Mouse (Mus musculus) testis, adult 2 months (tissue): ENCODE data around the gene Ust.

Source experiments
- CTCF ChIP-seq: fragments of 200-500 bp; IDR thresholded peaks from 2 replicates; pipeline ENCODE4 v1.5.1; 2012; ENCODE audit warnings: low read depth, mild to moderate bottlenecking, inconsistent platforms, low read length, moderate library complexity; ENCODE audit not compliant: control insufficient read depth, insufficient read depth, insufficient replicate concordance
- POLR2A ChIP-seq: fragments of 200-500 bp; IDR thresholded peaks from 2 replicates; pipeline ENCODE4 v1.6.1; 2012; ENCODE audit warnings: low read depth, mild to moderate bottlenecking, inconsistent platforms, low read length, moderate library complexity; ENCODE audit not compliant: control insufficient read depth

DNA sequence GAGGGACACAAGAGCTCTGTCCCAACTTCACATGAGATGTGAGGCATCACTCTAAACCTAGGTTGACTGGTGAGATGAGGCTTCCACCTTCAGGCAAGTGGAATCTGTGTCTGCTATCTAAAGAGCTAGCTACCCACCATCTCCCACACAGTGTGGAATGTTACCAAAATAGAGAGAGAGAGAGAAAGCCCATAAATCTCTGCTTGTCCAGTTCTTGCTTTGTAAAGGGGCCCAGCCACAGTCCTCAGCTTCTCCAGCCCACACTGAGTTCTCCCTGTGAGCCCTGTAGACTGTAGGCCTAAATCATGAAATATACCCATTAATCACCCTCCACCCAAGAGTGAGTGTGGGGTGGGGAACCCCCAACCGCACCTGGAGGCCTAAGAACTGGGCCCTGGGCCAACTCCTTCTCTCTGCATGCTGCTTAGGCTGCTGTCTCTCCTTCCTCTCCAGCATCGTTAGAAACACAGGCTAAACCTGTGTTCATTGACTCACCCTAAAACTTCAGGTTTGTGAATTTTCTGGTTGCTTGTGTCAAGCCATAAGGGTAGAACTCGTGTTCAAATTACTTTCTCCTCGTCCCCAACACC is 336.9 kb downstream of the Ust start:
- TF ChIP-seq CTCF (no peak), POLR2A (no peak)
